ENCODE assay signal across 11 mouse cellular contexts in genomic region chr10:80914253-80914656, GRCm38 (mm10). TPM values are rescaled to one million over a fixed set of nuclear protein-coding genes. Genes with fewer than 3 reads are reported as not detected.
DNase-seq lines count a peak whose midpoint lies in the region; ATAC-seq and TF ChIP-seq lines count a peak whose summit lies in the region.
"Had no signal": no experiment of that assay in that cellular context is flagged by ENCODE, and none has a peak within 500 bp of the region (broad histone marks: within the 10 kb centered on the region; RNA-seq: fewer than 3 reads in every experiment).

No protein-coding gene starts in this region.

- TF ChIP-seq CTCF in liver, postnatal 0 days (IDR thresholded peaks at IDR 0.05; ENCODE audit: low read depth) = 0 out of 2 replicates have a peak, but pooled peaks have one; percentile 19

- WGBS in liver, postnatal 0 days (ENCODE audit: insufficient replicate concordance) = 61% methylated on average over 5 of the region's 5 CpGs
- WGBS in liver, embryonic 12.5 days (ENCODE audit: insufficient replicate concordance) = 79% methylated on average over 5 of the region's 5 CpGs
- WGBS in limb, embryonic 14.5 days = 80% methylated on average over 5 of the region's 5 CpGs
- 95% methylated on average over 5 of the region's 5 CpGs for WGBS in midbrain, embryonic 10.5 days

- no peak overlapping the region for H3K4me2 ChIP-seq in liver, postnatal 0 days (ENCODE audit: low read depth, low read length)
- no peak overlapping the region for H3K4me2 ChIP-seq in liver, embryonic 12.5 days
- H3K4me2 ChIP-seq in limb, embryonic 14.5 days (replicated peaks; ENCODE audit: low read depth, low read length, severe bottlenecking) = no peak overlapping the region

- H3K4me3 ChIP-seq in liver, postnatal 0 days (ENCODE audit: low read depth, low read length) = no peak overlapping the region
- H3K4me3 ChIP-seq in liver, embryonic 12.5 days = no peak overlapping the region
- H3K4me3 ChIP-seq in limb, embryonic 14.5 days (replicated peaks; ENCODE audit: low read length) = no peak overlapping the region
- no peak overlapping the region for H3K4me3 ChIP-seq in midbrain, embryonic 10.5 days

- no peak for TF ChIP-seq EP300 in liver, postnatal 0 days (IDR thresholded peaks at IDR 0.05; ENCODE audit: low read depth)

- peak overlapping the region; percentile 58 for H3K27ac ChIP-seq in liver, postnatal 0 days (ENCODE audit: low read depth)
- no peak overlapping the region for H3K27ac ChIP-seq in liver, embryonic 12.5 days
- no peak overlapping the region for H3K27ac ChIP-seq in limb, embryonic 14.5 days (replicated peaks; ENCODE audit: low read depth, low read length)
- H3K27ac ChIP-seq in midbrain, embryonic 10.5 days (replicated peaks) = no peak overlapping the region
- H3K27ac ChIP-seq: macrophage had no signal

- peaks cover 35% of the 10 kb centered on the region for H3K4me1 ChIP-seq in liver, postnatal 0 days (ENCODE audit: insufficient read depth)
- H3K4me1 ChIP-seq in liver, embryonic 12.5 days = peaks cover 47% of the 10 kb centered on the region
- peaks cover 7% of the 10 kb centered on the region; the same call in 1 of the 2 replicates for H3K4me1 ChIP-seq in limb, embryonic 14.5 days (ENCODE audit: control insufficient read depth, insufficient read depth, low read length)
- peaks cover 30% of the 10 kb centered on the region for H3K4me1 ChIP-seq in midbrain, embryonic 10.5 days

- H3K36me3 ChIP-seq in liver, postnatal 0 days (replicated peaks; ENCODE audit: insufficient read depth, low read length) = no peaks in the 10 kb centered on the region; the same call in 1 of the 2 replicates
- H3K36me3 ChIP-seq in liver, embryonic 12.5 days = peaks cover 54% of the 10 kb centered on the region
- peaks cover 37% of the 10 kb centered on the region for H3K36me3 ChIP-seq in limb, embryonic 14.5 days (ENCODE audit: control insufficient read depth, insufficient read depth, low read length)
- peaks cover 72% of the 10 kb centered on the region for H3K36me3 ChIP-seq in midbrain, embryonic 10.5 days

- DNase-seq in adrenal gland, adult 2 months = peak; percentile 5
- DNase-seq in adrenal gland, adult 8-10 months = no peak
- peak; percentile 54 for DNase-seq in liver, postnatal 0 days
- DNase-seq in limb, embryonic 14.5 days (ENCODE audit: low spot score) = peak; percentile 39
- DNase-seq in thymus, postnatal 36 days = peak; percentile 47 to 72
- no peak for DNase-seq in midbrain, embryonic 10.5 days (ENCODE audit: low spot score)
- DNase-seq in retina, embryonic 14.5 days (ENCODE audit: low spot score) = no peak
- DNase-seq: adrenal gland, postnatal 25 days; kidney, adult 9 months had no signal

- no peaks in the 10 kb centered on the region for H3K9me3 ChIP-seq in liver, postnatal 0 days (ENCODE audit: low read length)
- H3K9me3 ChIP-seq in liver, embryonic 12.5 days (replicated peaks) = no peaks in the 10 kb centered on the region
- H3K9me3 ChIP-seq in limb, embryonic 14.5 days (ENCODE audit: control insufficient read depth, low read length) = no peaks in the 10 kb centered on the region
- H3K9me3 ChIP-seq in midbrain, embryonic 10.5 days (replicated peaks) = no peaks in the 10 kb centered on the region

- peak; percentile 61 for ATAC-seq in liver, postnatal 0 days
- no peak for ATAC-seq in liver, embryonic 12.5 days
- peak; percentile 48 for ATAC-seq in limb, embryonic 14.5 days (ENCODE audit: low FRiP score, low read depth)

- peak overlapping the region; percentile 0; the same call in 1 of the 2 replicates for H3K9ac ChIP-seq in liver, postnatal 0 days (replicated peaks)
- no peak overlapping the region for H3K9ac ChIP-seq in liver, embryonic 12.5 days
- no peak overlapping the region for H3K9ac ChIP-seq in limb, embryonic 14.5 days (ENCODE audit: low read depth, low read length, severe bottlenecking)

- H3K27me3 ChIP-seq in liver, postnatal 0 days (ENCODE audit: insufficient read depth, low read length) = no peaks in the 10 kb centered on the region
- H3K27me3 ChIP-seq in liver, embryonic 12.5 days (replicated peaks) = peaks cover 16% of the 10 kb centered on the region; the same call in 1 of the 2 replicates
- H3K27me3 ChIP-seq in limb, embryonic 14.5 days (ENCODE audit: control insufficient read depth, insufficient read depth, low read length) = no peaks in the 10 kb centered on the region
- H3K27me3 ChIP-seq in midbrain, embryonic 10.5 days (ENCODE audit: low read depth, poor library complexity, severe bottlenecking) = 0 out of 2 replicates have a peak, but pooled peaks cover 2% of the 10 kb centered on the region

- no peak for TF ChIP-seq POLR2A in limb, embryonic 14.5 days (IDR thresholded peaks at IDR 0.05; ENCODE audit: borderline replicate concordance, extremely low read depth, insufficient read depth, insufficient read length)

RNA-seq across cellular contexts. Expression of gene Lmnb2, which starts 3.8 kb away (rescaled TPM):
- 10 to 100 TPM; 10.8 to 11.4 TPM for total RNA-seq in adrenal gland, adult 2 months (2021)
- polyA plus RNA-seq in adrenal gland, adult 2 months (2012; rRNA removed) = 16.2 and 17.9 TPM in 2 replicates
- 10 to 100 TPM; 10.0 to 17.2 (median 15.2) TPM for total RNA-seq in adrenal gland, adult 8-10 months (2022)
- 5.4 and 6.5 TPM in 2 replicates for polyA plus RNA-seq in liver, postnatal 0 days (2015; fragmentation: Nextera tagmentation; extraction: Ambion mirVana)
- 23.1 and 23.6 TPM in 2 replicates for polyA plus RNA-seq in liver, embryonic 12.5 days (2016; fragmentation: Nextera tagmentation; extraction: Ambion mirVana)
- polyA plus RNA-seq in limb, embryonic 14.5 days (2012; rRNA removed) = 75.9 and 77.5 TPM in 2 replicates
- 19.1 and 21.5 TPM in 2 replicates for polyA plus RNA-seq in limb, embryonic 14.5 days (2014; fragmentation: Nextera tagmentation; extraction: Ambion mirVana)
- polyA plus RNA-seq in midbrain, embryonic 10.5 days (2016; fragmentation: Nextera tagmentation; extraction: Ambion mirVana) = 77.9 and 84.7 TPM in 2 replicates

RNA-seq across cellular contexts. Expression of gene Timm13, which starts 13.5 kb away (rescaled TPM):
- total RNA-seq in adrenal gland, adult 2 months (2021) = 100 to 1,000 TPM; 174 to 231 TPM
- polyA plus RNA-seq in adrenal gland, adult 2 months (2012; rRNA removed) = 236 and 243 TPM in 2 replicates
- total RNA-seq in adrenal gland, adult 8-10 months (2022) = 100 to 1,000 TPM; 154 to 235 (median 185) TPM
- polyA plus RNA-seq in liver, postnatal 0 days (2015; fragmentation: Nextera tagmentation; extraction: Ambion mirVana) = 242 and 244 TPM in 2 replicates
- polyA plus RNA-seq in liver, embryonic 12.5 days (2016; fragmentation: Nextera tagmentation; extraction: Ambion mirVana) = 271 and 301 TPM in 2 replicates
- 187 and 229 TPM in 2 replicates for polyA plus RNA-seq in limb, embryonic 14.5 days (2012; rRNA removed)
- 330 and 335 TPM in 2 replicates for polyA plus RNA-seq in limb, embryonic 14.5 days (2014; fragmentation: Nextera tagmentation; extraction: Ambion mirVana)
- 335 and 382 TPM in 2 replicates for polyA plus RNA-seq in midbrain, embryonic 10.5 days (2016; fragmentation: Nextera tagmentation; extraction: Ambion mirVana)

RNA-seq across cellular contexts. Expression of gene Gadd45b, which starts 15.6 kb away (rescaled TPM):
- 10 to 100 TPM; 25.6 to 84.9 TPM for total RNA-seq in adrenal gland, adult 2 months (2021)
- 37.6 and 50.8 TPM in 2 replicates for polyA plus RNA-seq in adrenal gland, adult 2 months (2012; rRNA removed)
- 100 to 1,000 TPM in 1 of 4 experiments, 10 to 100 TPM in 3; 17.5 to 112 (median 73.6) TPM for total RNA-seq in adrenal gland, adult 8-10 months (2022)
- 17.3 and 18.7 TPM in 2 replicates for polyA plus RNA-seq in liver, postnatal 0 days (2015; fragmentation: Nextera tagmentation; extraction: Ambion mirVana)
- 1.6 and 2.0 TPM in 2 replicates for polyA plus RNA-seq in liver, embryonic 12.5 days (2016; fragmentation: Nextera tagmentation; extraction: Ambion mirVana)
- polyA plus RNA-seq in limb, embryonic 14.5 days (2012; rRNA removed) = 46.2 and 52.2 TPM in 2 replicates
- polyA plus RNA-seq in limb, embryonic 14.5 days (2014; fragmentation: Nextera tagmentation; extraction: Ambion mirVana) = 33.8 and 36.6 TPM in 2 replicates
- 6.1 and 9.2 TPM in 2 replicates for polyA plus RNA-seq in midbrain, embryonic 10.5 days (2016; fragmentation: Nextera tagmentation; extraction: Ambion mirVana)

RNA-seq across cellular contexts. Expression of gene Tmprss9, which starts 42.6 kb away (rescaled TPM):
- total RNA-seq in adrenal gland, adult 2 months (2021) = not detected
- 0.18 and 0.21 TPM in 2 replicates for polyA plus RNA-seq in adrenal gland, adult 2 months (2012; rRNA removed)
- under 1 TPM in 1 of 4 experiments, not detected in 3; 0.18 TPM for total RNA-seq in adrenal gland, adult 8-10 months (2022)
- 0.12 TPM in 2 replicates for polyA plus RNA-seq in liver, postnatal 0 days (2015; fragmentation: Nextera tagmentation; extraction: Ambion mirVana)
- 0.04 and 0.05 TPM in 2 replicates for polyA plus RNA-seq in liver, embryonic 12.5 days (2016; fragmentation: Nextera tagmentation; extraction: Ambion mirVana)
- 0.04 TPM in 1 of 2 replicates, not detected in the other for polyA plus RNA-seq in limb, embryonic 14.5 days (2012; rRNA removed)
- polyA plus RNA-seq in limb, embryonic 14.5 days (2014; fragmentation: Nextera tagmentation; extraction: Ambion mirVana) = 0.10 TPM in 1 of 2 replicates, not detected in the other
- 0.02 and 0.09 TPM in 2 replicates for polyA plus RNA-seq in midbrain, embryonic 10.5 days (2016; fragmentation: Nextera tagmentation; extraction: Ambion mirVana)
- total RNA-seq: adrenal gland, postnatal 25 days had no signal
- polyA plus RNA-seq: macrophage had no signal

RNA-seq across cellular contexts. Expression of gene Sppl2b, which starts 59.2 kb away (rescaled TPM):
- total RNA-seq in adrenal gland, adult 2 months (2021) = 10 to 100 TPM; 28.5 to 35.2 TPM
- 114 and 116 TPM in 2 replicates for polyA plus RNA-seq in adrenal gland, adult 2 months (2012; rRNA removed)
- total RNA-seq in adrenal gland, adult 8-10 months (2022) = 10 to 100 TPM; 28.1 to 45.3 (median 36.1) TPM
- polyA plus RNA-seq in liver, postnatal 0 days (2015; fragmentation: Nextera tagmentation; extraction: Ambion mirVana) = 27.6 and 27.7 TPM in 2 replicates
- polyA plus RNA-seq in liver, embryonic 12.5 days (2016; fragmentation: Nextera tagmentation; extraction: Ambion mirVana) = 66.1 and 70.5 TPM in 2 replicates
- polyA plus RNA-seq in limb, embryonic 14.5 days (2012; rRNA removed) = 86.8 and 128 TPM in 2 replicates
- 40.8 and 41.8 TPM in 2 replicates for polyA plus RNA-seq in limb, embryonic 14.5 days (2014; fragmentation: Nextera tagmentation; extraction: Ambion mirVana)
- polyA plus RNA-seq in midbrain, embryonic 10.5 days (2016; fragmentation: Nextera tagmentation; extraction: Ambion mirVana) = 42.8 and 45.6 TPM in 2 replicates

Comparison
In these comparisons a context has a peak if more than half of its experiments do, and no peak if none do; other contexts are left out.
1. DNase-seq: peak in adrenal gland, adult 2 months (single experiment), liver, postnatal 0 days (single experiment), limb, embryonic 14.5 days (single experiment) and thymus, postnatal 36 days (2 of 2); none in adrenal gland, adult 8-10 months (single experiment), midbrain, embryonic 10.5 days (single experiment) and retina, embryonic 14.5 days (single experiment).